Mouse (Mus musculus) E14TG2a.4 (cell line): ENCODE data around the gene Ddx18.

Source experiments
- H3K27me3 ChIP-seq: 2 replicates; pipeline ENCODE4 v1.6.1; 2014; ENCODE audit warnings: low read length, control low read depth; ENCODE audit not compliant: insufficient read depth
- H3K36me3 ChIP-seq: 2 replicates; pipeline ENCODE4 v1.6.1; 2014; ENCODE audit warnings: low read length, control low read depth; ENCODE audit not compliant: insufficient read depth
- H3K4me1 ChIP-seq: replicated peaks from 2 replicates; pipeline ENCODE4 v1.6.1; 2014; ENCODE audit warnings: low read depth, low read length, control low read depth
- H3K4me3 ChIP-seq: replicated peaks from 2 replicates; pipeline ENCODE4 v1.5.1; 2014; ENCODE audit warnings: mild to moderate bottlenecking, low read length
- H3K9me3 ChIP-seq: 2 replicates; pipeline ENCODE4 v1.6.1; 2014; ENCODE audit warnings: low read length, control low read depth
- CTCF ChIP-seq: conservative IDR thresholded peaks from 2 replicates; pipeline ENCODE4 v1.5.1; 2014; ENCODE audit warnings: low read length
- NANOG ChIP-seq: IDR thresholded peaks from 2 replicates; pipeline ENCODE4 v1.6.1; 2014; ENCODE audit warnings: borderline replicate concordance, low read length, mixed read lengths
- POU5F1 ChIP-seq: IDR thresholded peaks from 2 replicates; pipeline ENCODE4 v1.6.1; 2014; ENCODE audit warnings: low read length, borderline replicate concordance

Gene Ddx18

DNA sequence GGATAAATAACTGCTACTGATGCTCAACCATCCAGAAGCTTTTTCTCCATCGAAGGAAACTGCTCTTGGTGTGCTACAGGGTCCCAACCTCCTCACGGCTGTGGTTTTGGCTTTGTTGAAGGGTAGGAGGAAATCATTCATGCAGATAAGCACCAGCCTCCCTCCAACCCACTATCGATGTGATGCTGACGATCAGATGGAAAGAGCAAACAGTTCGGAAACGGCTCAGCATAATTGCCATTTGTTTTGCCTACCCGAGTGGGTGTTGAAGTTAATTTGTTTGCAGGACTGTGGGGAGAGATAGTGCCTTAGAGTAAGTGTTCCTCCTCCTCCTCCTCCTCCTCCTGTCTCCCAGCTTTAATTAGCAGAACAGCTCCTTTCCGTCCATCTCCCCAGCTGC, 27.4 kb downstream of the Ddx18 start:
- H3K27me3 ChIP-seq = no peaks in the 10 kb centered on the region
- no peaks in the 10 kb centered on the region for H3K36me3 ChIP-seq
- TF ChIP-seq CTCF (no peak), POU5F1 (no peak), NANOG (no peak)
- no peak overlapping the region for H3K4me3 ChIP-seq
- no peaks in the 10 kb centered on the region for H3K4me1 ChIP-seq
- H3K9me3 ChIP-seq = no peaks in the 10 kb centered on the region

DNA sequence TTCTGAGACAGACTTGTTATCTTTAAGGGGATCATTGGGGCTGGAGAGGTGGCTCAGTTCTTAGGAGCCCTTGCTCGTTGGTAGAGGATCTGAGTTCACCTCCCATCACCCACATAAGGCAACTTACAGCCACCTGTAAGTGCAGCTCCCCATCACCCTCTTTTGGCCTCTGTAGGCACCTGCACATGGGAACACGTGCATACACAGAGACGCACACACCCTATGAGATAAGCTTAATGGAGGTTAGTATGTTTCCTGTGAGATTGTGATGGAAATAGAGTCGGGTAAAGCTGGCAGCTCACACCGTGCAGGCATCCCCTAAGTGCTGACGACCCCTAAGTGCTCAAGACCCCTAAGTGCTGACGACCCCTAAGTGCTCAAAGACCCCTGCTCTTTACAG, 36.4 kb downstream of the Ddx18 start:
- TF ChIP-seq CTCF (no peak), POU5F1 (no peak), NANOG (no peak)
- H3K4me3 ChIP-seq = no peak overlapping the region
- no peaks in the 10 kb centered on the region for H3K9me3 ChIP-seq
- peaks cover 18% of the 10 kb centered on the region for H3K4me1 ChIP-seq
- no peaks in the 10 kb centered on the region for H3K36me3 ChIP-seq
- H3K27me3 ChIP-seq = peaks cover 48% of the 10 kb centered on the region

DNA sequence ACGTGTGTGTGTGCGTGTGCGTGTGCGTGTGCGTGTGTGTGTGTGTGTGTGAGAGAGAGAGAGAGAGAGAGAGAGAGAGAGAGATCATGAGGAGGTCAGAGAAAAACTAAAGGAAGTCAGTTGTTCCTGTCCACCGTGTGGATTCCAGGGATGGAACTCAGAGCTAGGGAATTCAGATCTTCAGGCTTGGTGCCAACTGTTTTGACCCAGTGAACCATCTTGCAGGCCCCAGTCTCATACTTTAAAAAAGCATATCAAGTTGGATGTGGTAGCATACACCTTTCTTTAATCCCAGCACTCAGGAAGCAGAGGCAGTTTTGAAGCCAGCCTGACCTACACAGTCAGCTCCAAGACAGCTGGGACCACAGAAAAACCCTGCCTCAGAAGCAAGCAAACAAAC, 38.5 kb downstream of the Ddx18 start:
- TF ChIP-seq CTCF (no peak), NANOG (no peak), POU5F1 (no peak)
- Histone ChIP-seq H3K4me3 (no peak overlapping the region), H3K27me3 (peaks cover 64% of the 10 kb centered on the region), H3K4me1 (peaks cover 18% of the 10 kb centered on the region), H3K9me3 (no peaks in the 10 kb centered on the region), H3K36me3 (no peaks in the 10 kb centered on the region)

DNA sequence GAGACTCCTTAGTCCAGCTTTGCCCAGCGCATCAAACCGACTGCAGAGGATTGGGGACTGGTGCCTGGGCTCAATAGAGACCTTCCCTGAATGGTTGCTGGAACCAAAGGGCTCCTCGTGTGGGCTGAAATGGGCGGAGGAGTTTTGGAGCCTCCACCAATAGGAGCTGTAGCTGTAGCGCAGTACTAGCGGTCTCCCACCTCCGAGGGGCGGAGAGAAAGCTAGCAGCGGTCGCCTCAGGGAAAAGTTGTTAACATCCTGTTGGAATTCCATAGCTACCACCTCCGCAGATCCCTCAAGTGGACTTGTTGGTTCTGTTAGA, 39.4 kb downstream of the Ddx18 start, which contains the start of gene Htr5b:
Htr5b (minus strand) TSS at position 67 of the 322 bp plus-strand sequence.
- Histone ChIP-seq H3K27me3 (peaks cover 64% of the 10 kb centered on the region), H3K9me3 (no peaks in the 10 kb centered on the region), H3K4me3 (peak within 1 kb of the TSS; percentile 68), H3K36me3 (no peaks in the 10 kb centered on the region), H3K4me1 (peaks cover 18% of the 10 kb centered on the region)
- TF ChIP-seq NANOG (no peak), CTCF (no peak), POU5F1 (no peak)

DNA sequence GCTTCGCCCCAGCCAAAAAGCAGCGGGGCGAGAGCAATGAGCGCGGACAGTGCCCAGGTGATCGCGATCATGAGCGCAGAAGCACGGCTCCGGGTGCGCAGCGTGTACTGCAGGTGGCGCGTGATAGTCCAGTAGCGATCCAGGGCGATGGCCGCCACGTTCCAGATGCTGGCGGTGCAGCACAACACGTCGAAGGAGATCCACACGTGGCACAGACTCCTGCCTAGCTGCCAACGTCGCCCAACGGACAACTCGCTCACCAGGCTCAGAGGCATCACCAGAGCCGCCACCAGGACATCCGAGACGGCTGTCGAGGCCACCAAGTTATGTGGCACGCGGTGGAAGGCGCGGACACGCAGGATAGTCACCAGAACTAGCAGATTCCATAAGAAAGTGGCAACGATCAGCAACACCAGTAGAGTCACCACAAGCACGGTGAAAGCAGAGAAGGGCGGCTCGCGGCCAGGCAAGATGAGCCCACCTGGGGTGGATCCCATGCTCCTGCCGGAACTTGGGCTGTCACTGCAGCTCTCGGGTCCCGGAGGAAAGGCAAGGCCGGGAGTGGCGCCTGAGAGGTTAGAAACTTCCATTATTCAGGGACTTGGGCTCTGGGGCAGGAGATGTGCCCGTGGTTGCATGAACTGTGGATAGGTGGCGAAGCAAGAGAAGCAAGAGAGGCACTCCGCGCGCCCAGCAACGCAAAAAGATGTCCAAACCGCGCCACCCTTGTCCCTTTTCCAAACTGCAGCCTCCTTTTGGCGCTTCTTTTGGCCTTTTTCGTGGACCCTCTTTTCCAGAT, 40.0 kb downstream of the Ddx18 start:
- H3K36me3 ChIP-seq = no peaks in the 10 kb centered on the region
- no peaks in the 10 kb centered on the region for H3K9me3 ChIP-seq
- H3K27me3 ChIP-seq = peaks cover 63% of the 10 kb centered on the region
- H3K4me1 ChIP-seq = peaks cover 18% of the 10 kb centered on the region
- TF ChIP-seq NANOG (no peak), CTCF (no peak), POU5F1 (no peak)
- peak overlapping the region; percentile 68 for H3K4me3 ChIP-seq

DNA sequence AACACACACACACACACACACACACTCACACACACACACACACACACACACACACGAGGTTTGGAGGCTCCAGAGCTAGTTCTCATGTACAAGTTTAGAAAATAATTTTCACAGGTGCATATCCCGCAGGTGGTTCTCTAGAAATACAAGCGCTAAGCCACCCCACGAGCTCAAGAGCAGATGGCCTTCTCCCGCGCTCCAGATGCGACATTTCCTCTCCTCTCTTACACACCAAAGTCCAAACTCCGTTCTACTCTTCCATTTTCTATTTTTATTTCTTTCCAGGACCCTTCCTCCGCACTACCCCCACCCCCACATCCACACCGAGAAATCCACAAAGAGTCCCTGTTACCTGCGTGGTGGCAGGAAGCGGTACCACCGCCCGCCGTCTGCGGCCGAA, 40.7 kb downstream of the Ddx18 start:
- no peaks in the 10 kb centered on the region for H3K36me3 ChIP-seq
- TF ChIP-seq POU5F1 (no peak), NANOG (no peak), CTCF (no peak)
- peaks cover 18% of the 10 kb centered on the region for H3K4me1 ChIP-seq
- no peaks in the 10 kb centered on the region for H3K9me3 ChIP-seq
- peaks cover 61% of the 10 kb centered on the region for H3K27me3 ChIP-seq
- peak overlapping the region; percentile 68 for H3K4me3 ChIP-seq

DNA sequence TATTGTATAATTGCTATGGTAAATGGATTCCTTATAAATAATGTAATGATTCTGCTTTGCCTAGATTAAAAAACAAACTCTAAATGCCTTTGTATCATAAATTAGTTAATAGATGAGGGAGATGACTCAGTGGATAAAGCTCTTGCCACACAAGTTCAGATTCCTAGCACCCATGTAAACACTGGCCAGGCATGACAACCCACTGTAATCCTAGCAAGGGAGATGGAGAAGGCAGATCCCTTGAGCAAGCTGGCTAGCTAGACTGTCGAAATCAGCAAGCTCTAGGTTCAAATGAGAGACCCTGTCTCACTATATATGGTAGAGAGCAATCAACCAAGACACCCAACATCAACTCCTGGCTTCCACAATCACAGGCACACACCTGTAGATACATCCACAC, 49.2 kb downstream of the Ddx18 start:
- Histone ChIP-seq H3K36me3 (no peaks in the 10 kb centered on the region), H3K9me3 (no peaks in the 10 kb centered on the region), H3K27me3 (peaks cover 7% of the 10 kb centered on the region), H3K4me1 (no peaks in the 10 kb centered on the region), H3K4me3 (no peak overlapping the region)
- no peak for TF ChIP-seq CTCF
- no peak for TF ChIP-seq NANOG
- TF ChIP-seq POU5F1 = no peak

DNA sequence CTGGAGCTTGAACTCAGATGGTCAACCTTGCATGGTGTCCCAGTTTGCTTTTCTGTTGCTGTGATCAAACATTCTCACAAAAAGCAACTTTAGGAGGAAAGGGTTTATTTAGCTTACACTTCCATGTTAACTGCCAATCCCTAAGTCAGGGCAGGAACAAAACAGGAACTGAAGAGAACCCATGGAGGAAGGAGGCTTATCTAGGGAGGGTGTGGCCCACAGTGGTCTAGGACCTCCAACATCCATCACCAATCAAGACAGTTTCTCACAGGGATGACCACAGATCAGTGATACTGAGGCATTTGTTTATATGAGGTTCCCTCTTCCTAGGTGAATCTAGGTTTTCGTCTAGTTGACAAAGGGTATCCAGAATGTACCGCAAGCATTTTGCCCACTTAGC, 55.8 kb downstream of the Ddx18 start:
- H3K9me3 ChIP-seq = 0 out of 2 replicates have a peak, but pooled peaks cover 3% of the 10 kb centered on the region
- H3K4me1 ChIP-seq = no peaks in the 10 kb centered on the region

DNA sequence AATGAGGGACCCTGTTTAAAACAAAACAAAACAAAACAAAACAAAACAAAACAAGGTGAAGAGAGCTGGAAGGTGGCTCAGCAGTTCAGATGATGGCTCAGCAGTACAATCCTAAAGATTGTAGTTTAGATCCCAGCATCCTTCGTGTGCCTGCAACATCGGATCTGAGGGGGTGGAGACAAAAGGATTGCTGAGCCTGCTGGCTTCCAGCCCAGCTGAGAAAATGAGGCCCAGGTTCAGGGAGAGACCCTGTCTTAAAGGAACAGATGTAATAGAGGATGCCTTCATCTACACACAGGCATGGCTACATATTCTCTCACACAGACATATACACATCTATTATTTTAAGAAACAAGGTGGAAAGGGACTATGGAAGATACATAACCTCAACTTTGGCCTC, 56.6 kb downstream of the Ddx18 start:
- Histone ChIP-seq H3K4me3 (no peak overlapping the region), H3K9me3 (0 out of 2 replicates have a peak, but pooled peaks cover 3% of the 10 kb centered on the region), H3K27me3 (no peaks in the 10 kb centered on the region), H3K4me1 (no peaks in the 10 kb centered on the region), H3K36me3 (no peaks in the 10 kb centered on the region)
- TF ChIP-seq CTCF (no peak), NANOG (no peak), POU5F1 (no peak)

More for the DNA sequence above, 55.8 kb downstream of the Ddx18 start:
- TF ChIP-seq CTCF (no peak), NANOG (no peak), POU5F1 (no peak)
- Histone ChIP-seq H3K4me3 (no peak overlapping the region), H3K27me3 (no peaks in the 10 kb centered on the region), H3K36me3 (no peaks in the 10 kb centered on the region)
